Mouse (Mus musculus) embryonic facial prominence, embryonic 14.5 days (tissue): Measurements from ENCODE around the gene Oscar. TPM values are rescaled to one million over a fixed set of nuclear protein-coding genes. Genes with fewer than 3 reads are reported as not detected.

ENCODE experiments used
- microRNA-seq: library from miRNA; unstranded; fragments of <30 nt; microRNA quantifications from one replicate; pipeline ENCODE4, GENCODE M21; 2016; ENCODE audit warnings: borderline number of aligned reads
- polyA plus RNA-seq: library from polyadenylated mRNA; unstranded; fragments of >200 nt; fragmentation: Nextera tagmentation; extraction: Ambion mirVana; gene quantifications from 2 replicates; pipeline ENCODE4 v1.2.1, GENCODE M21; 2014

Oscar gene
- polyA plus RNA-seq, 1 experiment from 2014 or later = 0.49 TPM

Small RNA genes lying within 50 kb of the gene (microRNA-seq; reads per million reads assigned to microRNA genes)
- gene Gm25100 (not detected), gene Mir3572 (2.5 reads per million, percentile 11 among the genes with 10 or more reads in this experiment)

Other genes with a start within 250 kb of the Oscar start
- 1.3 and 3.3 TPM in 2 replicates for gene Cacng8, start 225.5 kb downstream of the Oscar start, polyA plus RNA-seq
- 13.0 and 14.5 TPM in 2 replicates for gene Cacng6, start 192.0 kb downstream of the Oscar start, polyA plus RNA-seq
- 0.22 and 0.29 TPM in 2 replicates for gene Tarm1, start 113.5 kb downstream of the Oscar start, polyA plus RNA-seq
- 497 and 552 TPM in 2 replicates for gene Ndufa3, start 1.2 kb upstream of the Oscar start, polyA plus RNA-seq
- 19.1 and 20.5 TPM in 2 replicates for gene Tfpt, start 13.8 kb upstream of the Oscar start, polyA plus RNA-seq
- 74.0 and 88.2 TPM in 2 replicates for gene Prpf31, start 13.8 kb upstream of the Oscar start, polyA plus RNA-seq
- gene Cnot3, start 29.1 kb upstream of the Oscar start, polyA plus RNA-seq = 50.7 and 51.0 TPM in 2 replicates
- gene Leng1, start 49.7 kb upstream of the Oscar start, polyA plus RNA-seq = 13.1 and 13.4 TPM in 2 replicates
- 6.1 and 7.6 TPM in 2 replicates for gene Tmc4, start 61.4 kb upstream of the Oscar start, polyA plus RNA-seq
- 244 and 268 TPM in 2 replicates for gene Tsen34, start 76.7 kb upstream of the Oscar start, polyA plus RNA-seq
- gene Mboat7, start 77.4 kb upstream of the Oscar start, polyA plus RNA-seq = 44.5 and 45.6 TPM in 2 replicates
- gene Rps9, start 87.8 kb upstream of the Oscar start, polyA plus RNA-seq = 1,544 and 1,554 TPM in 2 replicates
- gene Pirb, start 104.2 kb upstream of the Oscar start, polyA plus RNA-seq = 0.92 and 0.97 TPM in 2 replicates
- not detected in 2 replicates for gene Gm15448, start 209.5 kb upstream of the Oscar start, polyA plus RNA-seq
- gene Pira2, start 228.9 kb upstream of the Oscar start, polyA plus RNA-seq = 0.22 and 0.58 TPM in 2 replicates